In the genomic region with DNA sequence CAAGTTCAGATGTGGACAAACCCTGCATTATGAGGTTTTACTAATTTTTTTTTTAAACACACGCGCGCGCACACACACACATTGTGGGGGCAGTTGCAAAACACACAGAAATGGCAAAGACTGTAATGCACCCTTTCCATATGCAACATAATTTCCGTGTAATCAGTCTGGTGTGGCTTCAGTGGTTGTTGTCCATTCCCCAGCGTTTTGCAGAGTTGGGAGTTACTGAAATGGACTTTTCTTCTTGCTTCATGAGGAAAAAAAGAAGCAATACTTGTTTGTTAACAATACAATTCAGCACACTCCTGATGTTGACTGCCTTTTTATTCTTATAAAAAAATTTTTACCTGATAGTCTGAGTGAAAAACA, we compare ENCODE assay signal across 8 mouse cellular contexts. TPM values are rescaled to one million over a fixed set of nuclear protein-coding genes. Genes with fewer than 3 reads are reported as not detected.
DNase-seq lines count a peak whose midpoint lies in the region; ATAC-seq and TF ChIP-seq lines count a peak whose summit lies in the region.

No protein-coding gene starts in this region.

- DNase-seq in heart, adult 11 months, result peak; percentile 71
- no peak for DNase-seq in heart, postnatal 14 days
- no peak for DNase-seq in neural tube, embryonic 11.5 days (ENCODE audit: low spot score)
- DNase-seq in neural tube, embryonic 10.5 days (ENCODE audit: extremely low spot score, low spot score), result no peak
- no peak for DNase-seq in stomach, postnatal 0 days (ENCODE audit: low spot score)
- no peak for DNase-seq in left cerebral cortex, postnatal 36 days (ENCODE audit: low spot score in 2 of 2)
- no peak for DNase-seq in cerebellum, postnatal 4 days (ENCODE audit: low spot score in 2 of 2)

- no peaks in the 10 kb centered on the region for H3K36me3 ChIP-seq in neural tube, embryonic 11.5 days (ENCODE audit: control insufficient read depth, insufficient read depth, low read length)
- H3K36me3 ChIP-seq in limb, embryonic 15.5 days, result no peaks in the 10 kb centered on the region
- no peaks in the 10 kb centered on the region for H3K36me3 ChIP-seq in stomach, postnatal 0 days (ENCODE audit: control insufficient read depth, insufficient read depth, low read length)

- H3K4me3 ChIP-seq in neural tube, embryonic 11.5 days (ENCODE audit: low read depth, low read length), result peak overlapping the region; percentile 30
- peak overlapping the region; percentile 27 for H3K4me3 ChIP-seq in limb, embryonic 15.5 days
- H3K4me3 ChIP-seq in stomach, postnatal 0 days (ENCODE audit: low read depth, low read length), result peak overlapping the region; percentile 24; the same call in 1 of the 2 replicates

- peaks cover 4% of the 10 kb centered on the region; the same call in 1 of the 2 replicates for H3K4me1 ChIP-seq in neural tube, embryonic 11.5 days (ENCODE audit: control insufficient read depth, insufficient read depth, low read length)
- peaks cover 12% of the 10 kb centered on the region for H3K4me1 ChIP-seq in limb, embryonic 15.5 days
- peaks cover 2% of the 10 kb centered on the region; the same call in 1 of the 2 replicates for H3K4me1 ChIP-seq in stomach, postnatal 0 days (replicated peaks; ENCODE audit: control insufficient read depth, insufficient read depth)

- ATAC-seq in neural tube, embryonic 11.5 days (ENCODE audit: insufficient read depth, low FRiP score, low TSS enrichment), result no peak
- no peak for ATAC-seq in limb, embryonic 15.5 days (ENCODE audit: insufficient number of reproducible peaks, low FRiP score, low TSS enrichment, low read depth)
- ATAC-seq in stomach, postnatal 0 days (ENCODE audit: low FRiP score, low TSS enrichment), result no peak

- no peak for TF ChIP-seq CTCF in stomach, postnatal 0 days (IDR thresholded peaks at IDR 0.05; ENCODE audit: low read depth)

- 41% methylated on average over 6 of the region's 6 CpGs for WGBS in neural tube, embryonic 11.5 days
- WGBS in limb, embryonic 15.5 days, result 38% methylated on average over 6 of the region's 6 CpGs
- WGBS in stomach, postnatal 0 days, result 37% methylated on average over 6 of the region's 6 CpGs

- no peaks in the 10 kb centered on the region for H3K9me3 ChIP-seq in neural tube, embryonic 11.5 days (ENCODE audit: control insufficient read depth, low read length)
- no peaks in the 10 kb centered on the region for H3K9me3 ChIP-seq in limb, embryonic 15.5 days
- no peaks in the 10 kb centered on the region for H3K9me3 ChIP-seq in stomach, postnatal 0 days (ENCODE audit: control insufficient read depth, low read length)

- no peak overlapping the region for H3K9ac ChIP-seq in neural tube, embryonic 11.5 days (ENCODE audit: low read length)
- H3K9ac ChIP-seq in limb, embryonic 15.5 days, result no peak overlapping the region
- H3K9ac ChIP-seq in stomach, postnatal 0 days (ENCODE audit: low read length), result no peak overlapping the region

- no peaks in the 10 kb centered on the region for H3K27me3 ChIP-seq in neural tube, embryonic 11.5 days (ENCODE audit: control insufficient read depth, insufficient read depth, low read length)
- H3K27me3 ChIP-seq in limb, embryonic 15.5 days, result no peaks in the 10 kb centered on the region
- no peaks in the 10 kb centered on the region for H3K27me3 ChIP-seq in stomach, postnatal 0 days (ENCODE audit: control insufficient read depth, insufficient read depth, low read length)

- intact Hi-C loops in heart, postnatal 14 days (cut with DNase I), result no loop called here
- intact Hi-C loops in left cerebral cortex, postnatal 36 days (cut with DNase I), result no loop called here

- no peak for TF ChIP-seq EP300 in stomach, postnatal 0 days (optimal IDR thresholded peaks at IDR 0.05)

- no peak overlapping the region for H3K27ac ChIP-seq in neural tube, embryonic 11.5 days (ENCODE audit: low read depth, low read length)
- H3K27ac ChIP-seq in limb, embryonic 15.5 days, result no peak overlapping the region
- H3K27ac ChIP-seq in stomach, postnatal 0 days (replicated peaks), result no peak overlapping the region

- H3K4me2 ChIP-seq in neural tube, embryonic 11.5 days (ENCODE audit: low read depth), result peak overlapping the region; percentile 45
- H3K4me2 ChIP-seq in limb, embryonic 15.5 days, result peak overlapping the region; percentile 48
- H3K4me2 ChIP-seq in stomach, postnatal 0 days (replicated peaks; ENCODE audit: low read depth), result peak overlapping the region; percentile 59

RNA-seq across cellular contexts. Expression of gene Tnfsf13b, which starts 1.4 kb away (rescaled TPM):
- total RNA-seq in heart, postnatal 14 days (2021), result 1 to 10 TPM; 4.3 to 4.5 TPM
- 1.1 and 1.2 TPM in 2 replicates for polyA plus RNA-seq in neural tube, embryonic 11.5 days (2014; fragmentation: Nextera tagmentation; extraction: Ambion mirVana)
- polyA plus RNA-seq in limb, embryonic 15.5 days (2015; fragmentation: Nextera tagmentation; extraction: Ambion mirVana), result 0.71 and 0.74 TPM in 2 replicates
- polyA plus RNA-seq in stomach, postnatal 0 days (2015; fragmentation: Nextera tagmentation; extraction: Ambion mirVana), result 0.24 and 0.25 TPM in 2 replicates
- 1 to 10 TPM; 2.7 to 3.1 TPM for total RNA-seq in left cerebral cortex, postnatal 36 days (2021)

RNA-seq across cellular contexts. Expression of gene Abhd13, which starts 30.1 kb away (rescaled TPM):
- 10 to 100 TPM; 16.4 to 16.6 TPM for total RNA-seq in heart, postnatal 14 days (2021)
- polyA plus RNA-seq in neural tube, embryonic 11.5 days (2014; fragmentation: Nextera tagmentation; extraction: Ambion mirVana), result 23.3 and 24.7 TPM in 2 replicates
- 14.6 and 16.3 TPM in 2 replicates for polyA plus RNA-seq in limb, embryonic 15.5 days (2015; fragmentation: Nextera tagmentation; extraction: Ambion mirVana)
- polyA plus RNA-seq in stomach, postnatal 0 days (2015; fragmentation: Nextera tagmentation; extraction: Ambion mirVana), result 13.0 and 13.2 TPM in 2 replicates
- 10 to 100 TPM; 28.1 to 29.0 TPM for total RNA-seq in left cerebral cortex, postnatal 36 days (2021)

RNA-seq across cellular contexts. Expression of gene Lig4, which starts 30.2 kb away (rescaled TPM):
- 1 to 10 TPM; 4.9 to 6.0 TPM for total RNA-seq in heart, postnatal 14 days (2021)
- 10.4 and 10.8 TPM in 2 replicates for polyA plus RNA-seq in neural tube, embryonic 11.5 days (2014; fragmentation: Nextera tagmentation; extraction: Ambion mirVana)
- polyA plus RNA-seq in limb, embryonic 15.5 days (2015; fragmentation: Nextera tagmentation; extraction: Ambion mirVana), result 4.1 and 4.2 TPM in 2 replicates
- 2.8 TPM in 2 replicates for polyA plus RNA-seq in stomach, postnatal 0 days (2015; fragmentation: Nextera tagmentation; extraction: Ambion mirVana)
- 1 to 10 TPM; 9.9 to 10.0 TPM for total RNA-seq in left cerebral cortex, postnatal 36 days (2021)
